Mouse (Mus musculus) midbrain, embryonic 16.5 days (tissue): ENCODE data around the gene Actr8. TPM values are rescaled to one million over a fixed set of nuclear protein-coding genes. Genes with fewer than 3 reads are reported as not detected.

Experiments
- ATAC-seq: fragments of 200-750 bp; cut with Nextera tagmentation; 2 replicates; pipeline ENCODE4 v1.8.0; 2017; ENCODE audit warnings: moderate TSS enrichment
- H3K27ac ChIP-seq: fragments of 300-500 bp; sonication (generic); 2 replicates; pipeline ENCODE4 v1.5.1; 2014; ENCODE audit warnings: mild to moderate bottlenecking, low read length, mixed read lengths
- H3K27me3 ChIP-seq: fragments of 300-500 bp; sonication (generic); 2 replicates; pipeline ENCODE4 v1.6.1; 2014; ENCODE audit warnings: low read depth, low read length, mixed read lengths; ENCODE audit not compliant: control insufficient read depth, insufficient read depth
- H3K36me3 ChIP-seq: fragments of 300-500 bp; sonication (generic); 2 replicates; pipeline ENCODE4 v1.6.1; 2014; ENCODE audit warnings: mild to moderate bottlenecking, low read length, moderate library complexity, mixed read lengths; ENCODE audit not compliant: control insufficient read depth, insufficient read depth
- H3K4me1 ChIP-seq: fragments of 300-500 bp; sonication (generic); 2 replicates; pipeline ENCODE4 v1.6.1; 2014; ENCODE audit warnings: mild to moderate bottlenecking, low read length, mixed read lengths; ENCODE audit not compliant: control insufficient read depth, insufficient read depth
- H3K4me2 ChIP-seq: fragments of 300-500 bp; sonication (generic); 2 replicates; pipeline ENCODE4 v1.6.1; 2014; ENCODE audit warnings: mild to moderate bottlenecking, low read length, mixed read lengths
- H3K4me3 ChIP-seq: fragments of 300-500 bp; sonication (generic); 2 replicates; pipeline ENCODE4 v1.5.1; 2014; ENCODE audit warnings: low read depth, mild to moderate bottlenecking, low read length, moderate library complexity, mixed read lengths
- H3K9ac ChIP-seq: fragments of 300-500 bp; sonication (generic); 2 replicates; pipeline ENCODE4 v1.6.1; 2014; ENCODE audit warnings: low read depth, low read length, mixed read lengths
- H3K9me3 ChIP-seq: fragments of 300-500 bp; sonication (generic); replicated peaks from 2 replicates; pipeline ENCODE4 v1.6.1; 2014; ENCODE audit warnings: mild to moderate bottlenecking, low read length, mixed read lengths; ENCODE audit not compliant: control insufficient read depth, poor library complexity, severe bottlenecking
- WGBS: fragments of 180-500 bp; shearing (Covaris S2); extraction: QIAGEN DNeasy Blood & Tissue Kit; methylation state at CpG from one replicate; pipeline ENCODE4 v1.1.7; 2014; 5-methylcytosine and 5-hydroxymethylcytosine counted together
- polyA plus RNA-seq: library from polyadenylated mRNA; unstranded; fragments of >200 nt; fragmentation: Nextera tagmentation; extraction: Ambion mirVana; gene quantifications from 2 replicates; pipeline ENCODE4 v1.2.1, GENCODE M21; 2015

Actr8 gene
- polyA plus RNA-seq, 1 experiment from 2014 or later: 74.0 TPM

GRCm38 (mm10) chr14:30041836-30042235 lies 63.7 kb downstream of the Actr8 start:
- ATAC-seq: no peak
- H3K27ac ChIP-seq: no peak overlapping the region
- no peak overlapping the region for H3K4me3 ChIP-seq
- H3K9ac ChIP-seq: no peak overlapping the region
- no peaks in the 10 kb centered on the region for H3K27me3 ChIP-seq
- WGBS: 83% methylated on average over 9 of the region's 9 CpGs
- no peaks in the 10 kb centered on the region for H3K9me3 ChIP-seq
- no peaks in the 10 kb centered on the region for H3K4me1 ChIP-seq
- peaks cover 7% of the 10 kb centered on the region for H3K36me3 ChIP-seq
- H3K4me2 ChIP-seq: no peak overlapping the region

GRCm38 (mm10) chr14:30043356-30043940 lies 65.3 kb downstream of the Actr8 start:
- Histone ChIP-seq H3K36me3 (peaks cover 12% of the 10 kb centered on the region), H3K27ac (no peak overlapping the region), H3K4me3 (no peak overlapping the region), H3K9me3 (no peaks in the 10 kb centered on the region), H3K27me3 (no peaks in the 10 kb centered on the region), H3K9ac (no peak overlapping the region), H3K4me1 (no peaks in the 10 kb centered on the region), H3K4me2 (no peak overlapping the region)
- ATAC-seq: no peak
- WGBS: 91% methylated on average over 7 of the region's 7 CpGs

DNA sequence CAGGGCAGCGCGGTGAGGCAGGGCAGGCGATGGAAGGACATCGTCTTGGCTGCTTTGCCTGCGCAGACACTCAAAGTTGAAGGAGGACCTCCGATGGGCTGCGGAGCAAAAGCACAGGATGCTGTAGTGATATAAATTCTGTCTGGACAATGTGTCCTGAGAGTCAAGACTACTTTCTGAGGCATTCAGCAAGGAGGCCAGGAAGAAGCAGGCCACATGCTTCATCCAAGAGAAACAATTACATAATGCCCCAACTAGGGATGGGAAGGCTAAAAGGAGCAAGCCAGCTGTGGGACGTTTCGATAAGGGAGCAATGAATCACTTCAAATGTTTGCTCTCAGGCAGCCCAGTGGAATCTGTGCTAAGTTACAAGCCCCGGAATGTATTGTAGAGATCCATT lies 67.1 kb downstream of the Actr8 start:
- Histone ChIP-seq H3K36me3 (peaks cover 14% of the 10 kb centered on the region), H3K4me3 (no peak overlapping the region), H3K4me2 (no peak overlapping the region), H3K27me3 (no peaks in the 10 kb centered on the region), H3K9ac (no peak overlapping the region), H3K4me1 (no peaks in the 10 kb centered on the region), H3K9me3 (no peaks in the 10 kb centered on the region), H3K27ac (no peak overlapping the region)
- ATAC-seq: no peak
- WGBS: 87% methylated on average over 10 of the region's 10 CpGs

- H3K4me1 ChIP-seq: no peaks in the 10 kb centered on the region
- no peak overlapping the region for H3K9ac ChIP-seq
- 82% methylated on average over 8 of the region's 8 CpGs for WGBS
- ATAC-seq: no peak
- no peak overlapping the region for H3K4me3 ChIP-seq
- H3K4me2 ChIP-seq: no peak overlapping the region
- no peak overlapping the region for H3K27ac ChIP-seq
- H3K27me3 ChIP-seq: no peaks in the 10 kb centered on the region
- no peaks in the 10 kb centered on the region for H3K9me3 ChIP-seq
- H3K36me3 ChIP-seq: peaks cover 14% of the 10 kb centered on the region
Observed at GRCm38 (mm10) chr14:30045704-30046220, 67.6 kb downstream of the Actr8 start.

- H3K9me3 ChIP-seq: no peaks in the 10 kb centered on the region
- H3K27me3 ChIP-seq: no peaks in the 10 kb centered on the region
- H3K4me1 ChIP-seq: no peaks in the 10 kb centered on the region
- WGBS: 94% methylated on average over 4 of the region's 4 CpGs
- H3K4me2 ChIP-seq: no peak overlapping the region
- no peak overlapping the region for H3K9ac ChIP-seq
- no peak for ATAC-seq
- H3K27ac ChIP-seq: no peak overlapping the region
- H3K4me3 ChIP-seq: no peak overlapping the region
- H3K36me3 ChIP-seq: peaks cover 12% of the 10 kb centered on the region
Observed at GRCm38 (mm10) chr14:30046976-30047375, 68.8 kb downstream of the Actr8 start.

GRCm38 (mm10) chr14:30048049-30048448 lies 69.9 kb downstream of the Actr8 start:
- no peaks in the 10 kb centered on the region for H3K4me1 ChIP-seq
- H3K4me3 ChIP-seq: no peak overlapping the region
- no peaks in the 10 kb centered on the region for H3K27me3 ChIP-seq
- ATAC-seq: no peak
- H3K36me3 ChIP-seq: peaks cover 9% of the 10 kb centered on the region
- H3K27ac ChIP-seq: no peak overlapping the region
- WGBS: 92% methylated on average over 3 of the region's 3 CpGs
- no peak overlapping the region for H3K9ac ChIP-seq
- H3K9me3 ChIP-seq: no peaks in the 10 kb centered on the region
- no peak overlapping the region for H3K4me2 ChIP-seq

- no peak for ATAC-seq
- no peak overlapping the region for H3K27ac ChIP-seq
- H3K4me3 ChIP-seq: no peak overlapping the region
- no peaks in the 10 kb centered on the region for H3K9me3 ChIP-seq
- WGBS: 85% methylated on average over 8 of the region's 8 CpGs
- H3K9ac ChIP-seq: no peak overlapping the region
- H3K4me2 ChIP-seq: no peak overlapping the region
- no peaks in the 10 kb centered on the region for H3K4me1 ChIP-seq
- no peaks in the 10 kb centered on the region for H3K27me3 ChIP-seq
- H3K36me3 ChIP-seq: peaks cover 7% of the 10 kb centered on the region; the same call in 1 of the 2 replicates
Observed at GRCm38 (mm10) chr14:30050280-30050679, 72.1 kb downstream of the Actr8 start.

DNA sequence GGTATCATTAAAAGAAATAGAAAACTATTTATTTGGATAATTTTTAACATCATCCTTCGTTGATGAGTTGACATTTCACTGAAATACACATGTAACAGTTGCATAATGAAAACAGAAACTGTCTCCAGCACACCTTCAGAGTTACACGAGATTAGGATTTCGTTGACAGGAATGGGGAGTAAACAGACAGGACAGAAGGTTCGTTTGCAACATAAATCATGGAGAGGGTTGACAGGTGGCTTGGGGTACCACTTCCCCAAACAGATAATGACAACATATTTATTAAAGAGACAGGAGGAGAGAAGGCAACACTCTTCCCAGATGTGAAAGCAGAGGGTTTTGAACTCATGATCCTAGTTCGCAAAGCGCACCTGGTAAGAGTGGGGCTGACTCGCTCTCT lies 76.8 kb downstream of the Actr8 start:
- H3K9ac ChIP-seq: no peak overlapping the region
- no peak overlapping the region for H3K4me2 ChIP-seq
- H3K36me3 ChIP-seq: no peaks in the 10 kb centered on the region
- no peak overlapping the region for H3K4me3 ChIP-seq
- 0 out of 2 replicates have a peak, but pooled peaks cover 4% of the 10 kb centered on the region for H3K4me1 ChIP-seq
- H3K27me3 ChIP-seq: no peaks in the 10 kb centered on the region
- no peak overlapping the region for H3K27ac ChIP-seq
- WGBS: 83% methylated on average over 7 of the region's 7 CpGs
- ATAC-seq: no peak
- H3K9me3 ChIP-seq: no peaks in the 10 kb centered on the region
